Comparison of ENCODE assay signal across 18 mouse cellular contexts in genomic region chr11:17647441-17647840, GRCm38 (mm10).
DNase-seq lines count a peak whose midpoint lies in the region; ATAC-seq and TF ChIP-seq lines count a peak whose summit lies in the region.
"Had no signal": no experiment of that assay in that cellular context is flagged by ENCODE, and none has a peak within 500 bp of the region (broad histone marks: within the 10 kb centered on the region; RNA-seq: fewer than 3 reads in every experiment).

No protein-coding gene starts in this region.

- H3K27me3 ChIP-seq in liver, adult 2 months (ENCODE audit: control insufficient read depth, insufficient read depth, low read length): no peaks in the 10 kb centered on the region
- H3K27me3 ChIP-seq in liver, embryonic 12.5 days (replicated peaks): no peaks in the 10 kb centered on the region
- H3K27me3 ChIP-seq: CH12.LX, Patski had no signal

- no peak overlapping the region for H3K4me3 ChIP-seq in liver, adult 2 months (ENCODE audit: insufficient read depth, low read depth, low read length)
- no peak overlapping the region for H3K4me3 ChIP-seq in liver, embryonic 12.5 days

- H3K27ac ChIP-seq in liver, adult 2 months (replicated peaks; ENCODE audit: insufficient read depth, low read depth, low read length): no peak overlapping the region
- no peak overlapping the region for H3K27ac ChIP-seq in liver, embryonic 12.5 days

- TF ChIP-seq POLR2A in liver, adult 2 months (IDR thresholded peaks at IDR 0.05; ENCODE audit: extremely low read depth, insufficient read depth, low read length): no peak

- H3K4me2 ChIP-seq in liver, embryonic 12.5 days: no peak overlapping the region

- H3K9me3 ChIP-seq in liver, embryonic 12.5 days (replicated peaks): no peaks in the 10 kb centered on the region
- H3K9me3 ChIP-seq: G1E had no signal

- H3K9ac ChIP-seq in liver, adult 2 months (ENCODE audit: low read depth, low read length): no peak overlapping the region
- no peak overlapping the region for H3K9ac ChIP-seq in liver, embryonic 12.5 days

- no peaks in the 10 kb centered on the region for H3K79me2 ChIP-seq in liver, adult 2 months (ENCODE audit: control insufficient read depth, insufficient read depth, low read length)

- TF ChIP-seq CTCF in liver, adult 2 months (IDR thresholded peaks at IDR 0.05; ENCODE audit: low read depth, low read length): no peak

- ATAC-seq in liver, embryonic 12.5 days: no peak
- ATAC-seq: activated CD4-positive, CD25-positive, alpha-beta regulatory T cell, adult 4 months; CD4-positive, CD25-positive, alpha-beta regulatory T cell, adult 4 months; Patski had no signal

- H3K4me1 ChIP-seq in liver, adult 2 months (ENCODE audit: control insufficient read depth, insufficient read depth, low read length): peaks cover 9% of the 10 kb centered on the region
- H3K4me1 ChIP-seq in liver, embryonic 12.5 days: no peaks in the 10 kb centered on the region

- peak; percentile 95 for DNase-seq in liver, adult 2 months (ENCODE audit: extremely low read depth, low read depth, low spot score)
- DNase-seq: adrenal gland, adult 2 months; adrenal gland, adult 8-10 months; adrenal gland, postnatal 10 days; adrenal gland, postnatal 14 days; adrenal gland, postnatal 25 days; adrenal gland, postnatal 36 days; B cell, adult 2 months; cerebellum, adult 11 months; cerebellum, adult 11-12 months; cerebellum, adult 18-20 months; cerebellum, adult 2 months had no signal

- no peaks in the 10 kb centered on the region for H3K36me3 ChIP-seq in liver, adult 2 months (ENCODE audit: control insufficient read depth, insufficient read depth, low read length)
- H3K36me3 ChIP-seq in liver, embryonic 12.5 days: no peaks in the 10 kb centered on the region
- H3K36me3 ChIP-seq: G1E had no signal
